Mouse (Mus musculus) C2C12 (cell line): Measurements from ENCODE around the gene Slc37a2.

Experiments used
- CEBPB ChIP-seq: IDR thresholded peaks from one replicate; pipeline ENCODE4 v1.6.1; 2011; ENCODE audit warnings: low read depth, mild to moderate bottlenecking, control low read depth, moderate library complexity
- CTCF ChIP-seq: IDR thresholded peaks from one replicate; pipeline ENCODE4 v1.5.1; 2011; ENCODE audit not compliant: control insufficient read depth, insufficient read depth, insufficient read length
- MYOD1 ChIP-seq: IDR thresholded peaks from one replicate; pipeline ENCODE4 v1.6.1; 2011; ENCODE audit warnings: low read depth; ENCODE audit not compliant: control insufficient read depth, insufficient read length
- MYOG ChIP-seq: IDR thresholded peaks from one replicate; pipeline ENCODE4 v1.6.1; 2011; ENCODE audit not compliant: control insufficient read depth, insufficient read length; ENCODE audit errors: extremely low read depth
- USF1 ChIP-seq: IDR thresholded peaks from one replicate; pipeline ENCODE4 v1.6.1; 2011; ENCODE audit warnings: low read depth, mild to moderate bottlenecking, control low read depth, moderate library complexity

DNA sequence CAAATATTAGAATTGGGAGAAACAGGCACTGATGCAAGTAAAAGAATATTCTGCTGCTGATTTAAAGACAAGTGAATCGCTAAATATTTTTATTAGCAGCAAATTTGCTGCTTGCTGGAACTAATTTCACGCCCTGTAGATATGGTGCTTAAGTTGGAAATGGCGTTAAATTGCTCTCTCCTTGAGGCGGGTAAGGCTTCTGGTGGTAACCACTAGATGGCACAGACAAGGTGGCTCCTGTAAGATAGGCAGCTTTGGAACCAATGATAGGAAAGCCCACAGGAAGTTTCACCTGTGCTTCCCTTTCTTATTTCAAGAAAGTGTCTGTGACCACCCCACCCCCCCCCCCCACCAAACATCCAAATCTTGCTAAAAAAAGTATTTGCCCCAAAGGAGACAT, 58.5 kb downstream of the Slc37a2 start:
- TF ChIP-seq CTCF (no peak), MYOG (no peak), USF1 (no peak), MYOD1 (no peak), CEBPB (no peak)
